Mouse (Mus musculus): Measurements from ENCODE around the gene Ino80. TPM values are rescaled to one million over a fixed set of nuclear protein-coding genes. Genes with fewer than 3 reads are reported as not detected.

Ino80 gene
- polyA plus RNA-seq, 1 experiment from 2014 or later = 8.1 TPM

DNA sequence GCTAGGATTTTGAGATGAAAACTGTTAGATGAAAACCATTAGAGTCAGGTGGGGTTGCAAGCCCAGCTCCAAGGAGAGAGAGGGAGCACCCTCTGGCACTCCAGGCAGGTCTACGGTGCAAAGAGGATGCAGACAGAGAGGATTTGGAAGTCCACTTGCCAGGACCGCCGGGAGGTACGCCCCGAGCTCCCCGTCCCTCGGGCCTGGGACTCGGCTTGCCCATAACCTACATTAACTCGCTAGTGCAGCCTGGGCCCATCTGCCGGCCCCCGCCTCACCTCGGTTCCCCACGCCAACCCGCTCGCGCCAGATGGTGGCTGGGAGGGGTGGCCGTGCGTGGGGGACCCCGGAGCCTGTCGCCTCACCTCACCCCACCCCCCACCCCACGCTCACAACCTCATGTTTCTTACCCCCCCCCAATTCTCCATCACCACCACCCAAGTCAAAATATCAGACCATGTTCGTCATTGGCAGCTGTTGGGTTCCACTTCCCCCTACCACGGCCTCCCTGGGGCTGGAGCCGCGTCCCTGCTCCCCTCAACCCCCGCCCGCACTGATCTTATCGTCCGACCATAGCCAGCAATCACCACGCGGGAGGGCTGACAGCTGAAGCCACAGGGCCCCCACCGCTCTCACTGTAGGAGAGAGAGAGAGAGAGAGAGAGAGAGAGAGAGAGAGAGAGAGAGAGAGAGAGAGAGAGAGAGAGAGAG lies 153.5 kb downstream of the Ino80 start:
- Histone ChIP-seq H3K4me2 (replicated peaks; ENCODE audit: low read depth, low read length) (peak overlapping the region; percentile 92), H3K9ac (replicated peaks; ENCODE audit: low read depth, low read length) (no peak overlapping the region), H3K4me3 (ENCODE audit: low read depth, low read length) (peak overlapping the region; percentile 51), H3K9me3 (ENCODE audit: control insufficient read depth, low read depth, low read length) (no peaks in the 10 kb centered on the region), H3K27me3 (ENCODE audit: control insufficient read depth, insufficient read depth, low read length) (peaks cover 49% of the 10 kb centered on the region), H3K36me3 (ENCODE audit: control insufficient read depth, insufficient read depth, low read length) (no peaks in the 10 kb centered on the region), H3K4me1 (ENCODE audit: control insufficient read depth, insufficient read depth, low read length) (peaks cover 40% of the 10 kb centered on the region), H3K27ac (ENCODE audit: low read length) (no peak overlapping the region)
- no peak for ATAC-seq (ENCODE audit: insufficient number of reproducible peaks, insufficient read depth, low FRiP score, low read depth)
- 6% methylated on average over 32 of the region's 32 CpGs for WGBS

Other genes with a start within 250 kb of the Ino80 start
- gene Ppp1r14d, start 247.8 kb downstream of the Ino80 start, polyA plus RNA-seq (2014; fragmentation: Nextera tagmentation; extraction: Ambion mirVana) = 0.67 and 1.00 TPM in 2 replicates
- gene Spint1, start 240.3 kb downstream of the Ino80 start, polyA plus RNA-seq (2014; fragmentation: Nextera tagmentation; extraction: Ambion mirVana) = 51.9 and 55.9 TPM in 2 replicates
- 6.0 and 8.6 TPM in 2 replicates for gene Rhov, start 206.4 kb downstream of the Ino80 start, polyA plus RNA-seq (2014; fragmentation: Nextera tagmentation; extraction: Ambion mirVana)
- 10.9 and 12.8 TPM in 2 replicates for gene Vps18, start 188.9 kb downstream of the Ino80 start, polyA plus RNA-seq (2014; fragmentation: Nextera tagmentation; extraction: Ambion mirVana)
- 5.6 and 6.9 TPM in 2 replicates for gene Dll4, start 151.9 kb downstream of the Ino80 start, polyA plus RNA-seq (2014; fragmentation: Nextera tagmentation; extraction: Ambion mirVana)
- gene Chac1, start 126.5 kb downstream of the Ino80 start, polyA plus RNA-seq (2014; fragmentation: Nextera tagmentation; extraction: Ambion mirVana) = 0.20 TPM in 2 replicates
- gene Exd1, start 69.9 kb upstream of the Ino80 start, polyA plus RNA-seq (2014; fragmentation: Nextera tagmentation; extraction: Ambion mirVana) = 0.35 and 0.52 TPM in 2 replicates
- gene Chp1, start 70.0 kb upstream of the Ino80 start, polyA plus RNA-seq (2014; fragmentation: Nextera tagmentation; extraction: Ambion mirVana) = 67.7 and 69.6 TPM in 2 replicates
- 73.0 and 73.2 TPM in 2 replicates for gene Nusap1, start 140.6 kb upstream of the Ino80 start, polyA plus RNA-seq (2014; fragmentation: Nextera tagmentation; extraction: Ambion mirVana)
- gene Oip5, start 140.8 kb upstream of the Ino80 start, polyA plus RNA-seq (2014; fragmentation: Nextera tagmentation; extraction: Ambion mirVana) = 26.7 and 27.1 TPM in 2 replicates
- gene Ndufaf1, start 185.1 kb upstream of the Ino80 start, polyA plus RNA-seq (2014; fragmentation: Nextera tagmentation; extraction: Ambion mirVana) = 39.5 and 42.4 TPM in 2 replicates
- gene Rtf1, start 197.4 kb upstream of the Ino80 start, polyA plus RNA-seq (2014; fragmentation: Nextera tagmentation; extraction: Ambion mirVana) = 39.0 and 39.8 TPM in 2 replicates